Mouse (Mus musculus) skeletal muscle tissue, adult 2 months (tissue): ENCODE results near the gene Ugt1a7c.

Experiments used
- DNase-seq: peaks from one replicate; pipeline ENCODE4 v3.0.0-alpha.2; 2012; ENCODE audit warnings: low read depth, low spot score

Ugt1a7c gene

DNA sequence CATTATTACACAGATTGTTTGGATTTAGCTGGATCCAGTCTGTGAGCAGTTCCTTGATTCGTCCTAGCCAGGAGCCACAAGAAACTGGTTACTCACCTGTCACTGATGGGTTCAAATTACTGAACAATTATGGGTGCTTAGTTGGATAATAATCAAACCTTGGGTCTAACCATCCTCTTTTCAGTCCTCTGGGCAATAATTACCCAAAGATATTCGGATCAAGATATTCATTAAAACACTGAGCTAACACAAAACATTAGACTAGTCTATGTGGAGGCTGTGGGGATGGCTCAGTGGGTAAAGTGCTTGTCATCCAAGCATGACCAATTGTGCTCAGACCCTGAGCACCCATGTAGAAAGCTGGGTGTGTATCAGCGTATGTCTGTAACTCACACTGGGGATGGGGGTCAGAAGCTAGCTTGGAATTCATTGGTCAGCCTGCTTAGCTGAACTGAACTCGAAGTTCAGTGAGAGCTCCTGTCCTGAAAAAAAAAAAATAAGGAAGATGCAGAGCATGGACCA lies 141.1 kb downstream of the Ugt1a7c start:
- DNase-seq = no peak

DNA sequence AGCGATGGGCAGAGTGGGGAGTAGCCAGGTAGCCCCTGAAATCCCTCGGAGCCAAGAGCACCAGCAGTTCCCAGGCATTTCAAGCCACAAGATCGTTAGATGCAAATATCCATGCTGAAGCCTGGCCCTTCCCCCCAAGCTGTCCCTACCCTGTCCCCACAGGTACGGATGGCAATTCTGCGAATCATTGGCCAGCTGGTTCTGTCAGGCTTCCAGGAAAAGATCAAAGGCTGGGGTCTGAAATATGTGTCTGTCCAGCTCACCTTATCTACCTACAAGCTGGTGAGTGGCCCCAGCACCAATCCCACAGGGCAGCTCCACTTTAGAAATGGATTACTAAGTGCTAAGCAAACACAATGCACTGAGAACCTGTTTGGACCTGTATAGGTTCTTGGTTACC lies 142.4 kb downstream of the Ugt1a7c start:
- no peak for DNase-seq

DNA sequence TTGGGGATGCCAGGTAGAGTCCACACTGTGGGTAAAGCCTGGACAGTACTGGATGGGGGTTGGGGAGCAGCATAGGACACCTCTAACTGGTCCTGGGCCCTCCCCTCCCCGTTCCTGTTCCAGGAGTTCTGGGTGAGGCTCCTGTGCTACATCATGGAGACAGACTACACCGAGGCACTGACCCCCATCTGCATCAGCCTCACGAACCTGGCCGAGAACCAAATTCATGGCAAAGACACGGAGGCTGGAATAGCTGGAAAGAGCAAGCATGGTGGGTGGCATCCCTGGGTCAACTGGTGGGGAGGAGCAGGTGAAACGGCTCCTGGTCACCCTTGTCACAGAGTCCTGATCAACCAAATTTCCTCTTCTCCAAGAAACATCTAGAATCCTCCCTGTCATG lies 143.9 kb downstream of the Ugt1a7c start:
- DNase-seq = no peak

DNA sequence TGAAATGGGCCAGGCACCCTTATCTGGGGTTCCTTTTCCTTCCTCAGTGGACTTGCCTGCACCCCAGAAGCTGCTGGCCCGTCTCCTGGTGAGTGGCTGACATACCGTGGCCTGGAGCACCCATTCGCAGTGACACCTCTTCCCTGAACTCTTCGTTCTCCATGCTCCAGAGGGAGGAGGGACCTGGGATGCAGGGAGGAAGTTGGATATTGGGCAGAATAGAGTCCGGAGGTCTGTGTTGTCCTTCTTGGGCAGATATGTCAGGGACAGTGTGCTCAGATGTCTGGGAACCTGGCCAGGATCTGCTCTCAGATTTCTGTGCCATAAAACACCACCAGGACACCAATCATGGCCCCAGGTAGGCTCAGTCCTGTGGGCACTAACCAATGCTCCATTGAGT lies 145.2 kb downstream of the Ugt1a7c start:
- no peak for DNase-seq

DNA sequence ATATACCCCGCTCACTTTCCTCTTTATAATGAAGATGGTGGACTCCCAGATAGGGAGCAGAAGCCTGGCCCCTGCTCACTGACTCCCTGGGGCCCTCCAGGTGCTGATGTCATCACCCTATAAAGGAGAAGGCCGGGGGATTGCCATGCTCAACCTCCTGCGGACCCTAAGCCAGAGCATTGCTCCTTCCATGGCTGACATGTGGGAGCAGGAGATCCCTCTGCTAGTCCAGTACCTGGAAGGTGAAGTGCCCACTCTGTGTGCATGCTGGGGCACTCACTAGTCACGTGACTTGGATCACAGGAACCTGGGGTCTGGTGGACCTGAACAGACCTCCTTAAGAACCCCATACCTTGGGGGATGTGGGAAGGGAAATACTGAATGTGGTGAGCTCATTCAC lies 145.7 kb downstream of the Ugt1a7c start:
- no peak for DNase-seq

DNA sequence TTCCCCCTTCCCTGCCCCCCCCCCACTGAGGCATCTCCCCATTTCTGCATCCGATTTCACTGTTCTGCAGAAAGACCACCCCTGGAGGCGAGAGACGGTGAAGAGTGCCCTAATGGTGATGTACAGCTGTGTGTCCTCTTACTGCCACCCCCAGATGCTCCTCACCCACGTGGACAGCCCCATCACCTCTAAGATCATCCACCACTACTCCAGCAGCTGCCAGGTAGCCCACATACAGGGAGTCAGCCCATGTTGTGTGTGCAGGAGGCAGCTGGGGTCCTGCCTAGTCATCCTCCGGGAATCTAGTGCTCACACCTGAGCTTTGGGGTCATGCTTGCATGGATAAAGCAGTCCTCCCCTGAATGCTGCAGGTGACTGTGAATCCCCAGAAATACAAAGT lies 149.0 kb downstream of the Ugt1a7c start:
- no peak for DNase-seq

DNA sequence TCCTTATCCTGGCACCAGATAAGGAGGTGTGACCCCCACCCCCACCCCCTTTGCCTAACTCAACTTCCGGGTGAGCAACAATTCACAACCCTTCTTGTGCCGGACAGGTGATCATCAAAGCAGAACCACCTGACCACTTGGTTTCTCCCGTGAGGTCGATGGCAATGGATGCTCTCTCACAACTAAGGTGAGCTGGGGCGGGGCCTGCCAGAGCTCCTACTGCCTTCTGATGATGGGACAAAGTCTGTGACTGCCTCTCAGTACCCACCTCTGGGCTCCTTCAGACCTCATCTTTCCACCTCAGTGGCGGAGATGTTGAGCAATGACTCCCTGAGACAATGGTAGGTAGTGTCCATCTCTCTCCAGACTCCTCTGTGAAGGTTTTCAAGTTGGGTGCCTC lies 151.0 kb downstream of the Ugt1a7c start:
- DNase-seq = no peak

DNA sequence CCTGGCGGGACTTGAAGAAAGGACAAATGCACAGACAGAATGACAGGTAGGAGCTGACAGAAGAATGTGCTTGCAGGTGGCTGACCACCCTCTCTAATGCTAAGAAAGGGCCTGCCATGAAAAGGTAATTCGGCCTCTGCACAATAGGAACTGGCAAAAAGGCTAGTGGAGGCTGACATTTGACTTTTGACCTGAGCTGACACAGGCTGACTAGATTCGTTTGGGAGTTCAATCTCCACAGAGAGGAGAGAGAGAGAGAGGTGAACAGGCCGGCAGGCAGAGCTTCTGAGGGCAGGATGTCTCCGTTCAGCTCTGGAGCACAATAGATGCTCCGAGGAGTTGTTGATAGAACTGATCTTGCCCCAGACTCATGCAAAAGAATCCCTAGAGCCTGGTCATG lies 151.5 kb downstream of the Ugt1a7c start:
- DNase-seq = no peak

DNA sequence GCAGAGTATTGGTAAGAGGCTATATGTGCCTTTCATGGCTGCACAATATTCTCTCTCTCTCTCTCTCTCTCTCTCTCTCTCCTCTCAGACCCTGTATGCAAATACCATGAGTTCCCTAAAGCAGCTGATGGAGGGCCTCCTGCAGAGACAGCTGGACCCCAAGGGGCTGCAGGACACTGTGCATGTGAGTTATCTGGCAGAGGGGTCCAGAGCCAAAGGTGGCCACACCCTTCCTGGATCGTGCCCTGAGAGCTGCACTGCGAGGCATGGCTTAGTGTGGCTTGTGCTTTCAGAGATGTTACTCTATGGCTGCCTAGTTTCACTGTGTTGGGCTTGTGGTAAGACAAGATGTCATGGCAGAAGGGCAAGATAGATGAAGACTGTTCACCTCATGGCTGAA lies 152.8 kb downstream of the Ugt1a7c start:
- no peak for DNase-seq

DNA sequence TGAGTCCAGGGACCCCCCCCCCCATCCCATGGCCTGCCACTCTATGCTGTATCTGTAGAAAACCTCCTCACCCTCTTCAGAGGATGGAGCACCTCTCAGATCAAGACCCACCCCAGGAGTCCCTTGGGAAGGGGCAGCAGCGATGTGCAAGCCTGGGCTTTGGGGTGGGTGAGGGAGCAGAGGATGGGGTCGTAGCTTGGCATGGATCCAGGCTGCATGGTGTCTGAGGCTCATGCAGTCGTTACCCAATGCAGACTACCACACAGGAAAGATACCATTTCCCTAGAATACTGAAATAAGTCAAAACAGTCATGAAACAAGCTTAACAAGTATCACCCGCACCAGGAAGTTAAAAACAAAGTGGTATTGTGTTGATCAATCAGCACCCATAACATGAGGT lies 153.8 kb downstream of the Ugt1a7c start:
- DNase-seq = no peak

DNA sequence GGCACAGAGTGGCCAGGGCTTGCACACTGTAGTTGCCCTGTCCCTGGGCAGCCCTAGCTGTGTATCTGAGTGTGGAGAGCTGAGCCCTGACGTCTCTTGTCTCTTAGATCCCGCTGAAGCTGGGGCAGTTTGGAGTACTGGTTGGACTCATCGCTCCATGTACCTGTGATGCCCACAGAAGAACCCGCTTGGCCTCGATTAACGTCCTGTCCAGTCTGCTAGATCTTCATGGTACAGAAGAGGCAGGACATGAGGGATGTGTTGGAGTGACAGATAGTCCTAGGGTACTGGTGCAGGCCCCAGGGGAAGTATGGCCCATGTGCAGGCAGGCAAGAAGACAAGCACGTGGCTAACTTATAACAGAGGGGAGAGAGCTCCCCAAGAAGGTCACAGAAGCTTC lies 154.7 kb downstream of the Ugt1a7c start:
- no peak for DNase-seq

DNA sequence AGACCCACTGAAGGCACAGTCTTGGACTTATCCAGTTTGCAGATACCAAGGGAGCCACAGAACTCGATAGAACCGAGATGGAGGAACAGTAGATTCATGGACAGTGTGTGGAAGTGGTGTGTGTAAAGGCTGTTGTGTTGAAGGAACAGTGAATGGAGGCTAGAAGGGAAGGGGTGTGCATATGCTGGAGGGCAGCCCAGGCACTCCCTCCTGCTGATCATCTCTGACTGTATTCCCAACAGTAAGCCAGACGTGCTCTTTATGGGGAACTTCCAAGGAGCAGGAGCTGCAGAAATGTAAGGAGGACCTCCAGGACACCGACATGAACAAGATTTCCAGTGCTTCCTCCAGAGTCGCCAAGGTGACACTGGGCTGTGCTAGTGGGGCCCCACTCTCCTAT lies 155.2 kb downstream of the Ugt1a7c start:
- DNase-seq = no peak

DNA sequence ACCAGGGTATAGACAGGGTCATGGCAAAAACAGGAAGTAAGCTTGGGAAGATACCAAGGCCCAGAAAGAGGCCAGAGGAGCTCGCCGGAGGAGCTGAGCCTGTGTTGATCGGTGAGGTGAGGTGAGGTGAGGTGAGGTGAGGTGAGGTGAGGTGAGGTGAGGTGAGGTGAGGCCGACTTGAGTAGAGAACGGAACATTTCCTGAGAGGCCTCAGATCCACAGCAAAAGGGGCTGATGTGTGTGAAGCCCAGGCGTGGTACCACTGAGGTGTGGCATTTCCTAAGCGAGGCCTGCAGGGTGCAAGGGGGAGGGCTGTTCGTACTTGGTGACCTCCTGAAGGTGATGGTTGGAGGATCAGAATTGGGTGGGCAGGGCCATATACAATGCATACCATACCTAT lies 158.2 kb downstream of the Ugt1a7c start:
- no peak for DNase-seq

DNA sequence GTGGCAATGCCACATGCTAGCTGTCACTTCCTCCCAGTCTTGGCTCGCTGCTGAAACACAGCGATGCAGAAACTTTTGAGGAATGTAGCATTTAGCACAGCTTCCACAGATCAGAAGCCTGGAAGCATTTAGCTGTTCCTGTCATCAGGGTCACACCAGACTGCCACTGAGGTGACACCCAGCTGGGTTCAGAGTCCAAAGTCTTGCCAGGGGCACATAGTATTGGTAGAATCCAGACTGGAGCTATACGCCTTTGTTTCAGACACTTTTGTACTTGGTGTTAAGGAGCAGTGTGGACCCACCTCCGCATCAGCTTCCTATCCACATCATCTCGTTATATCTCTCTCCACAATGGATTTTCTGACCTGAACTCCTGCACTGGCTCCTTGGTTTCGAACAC lies 158.7 kb downstream of the Ugt1a7c start:
- no peak for DNase-seq

DNA sequence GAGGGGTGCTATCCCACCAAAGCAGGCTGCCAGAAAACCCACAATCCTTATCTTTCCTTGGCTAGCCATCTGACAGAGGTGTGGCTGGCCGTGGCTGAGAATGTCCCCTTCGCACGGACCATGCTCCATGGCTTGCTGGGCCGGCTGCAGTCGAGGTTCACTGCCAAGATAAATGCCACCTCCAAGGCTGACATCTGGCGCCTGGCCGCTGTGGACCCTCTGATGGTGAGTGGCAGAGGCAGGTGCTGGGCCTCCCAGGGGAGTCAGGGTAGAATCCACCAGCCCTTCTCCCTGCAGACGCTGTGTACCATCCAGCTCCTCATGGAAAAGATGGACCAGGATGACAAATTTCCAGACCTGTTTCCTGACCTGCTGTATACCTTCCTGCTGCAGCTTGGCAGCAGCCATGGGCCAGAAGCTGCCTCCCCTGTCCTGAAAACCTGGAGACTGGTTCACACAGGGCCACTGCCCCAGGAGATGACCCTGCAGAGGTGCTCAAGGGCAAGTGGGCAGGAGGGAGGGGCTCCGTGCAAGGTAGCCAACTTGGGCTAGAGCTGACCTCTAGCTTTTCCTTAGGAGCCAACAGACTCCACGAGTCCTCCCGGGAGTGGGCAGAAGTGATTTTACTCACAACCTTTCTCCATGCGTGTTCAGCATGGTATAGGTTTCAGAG lies 160.1 kb downstream of the Ugt1a7c start:
- no peak for DNase-seq

DNA sequence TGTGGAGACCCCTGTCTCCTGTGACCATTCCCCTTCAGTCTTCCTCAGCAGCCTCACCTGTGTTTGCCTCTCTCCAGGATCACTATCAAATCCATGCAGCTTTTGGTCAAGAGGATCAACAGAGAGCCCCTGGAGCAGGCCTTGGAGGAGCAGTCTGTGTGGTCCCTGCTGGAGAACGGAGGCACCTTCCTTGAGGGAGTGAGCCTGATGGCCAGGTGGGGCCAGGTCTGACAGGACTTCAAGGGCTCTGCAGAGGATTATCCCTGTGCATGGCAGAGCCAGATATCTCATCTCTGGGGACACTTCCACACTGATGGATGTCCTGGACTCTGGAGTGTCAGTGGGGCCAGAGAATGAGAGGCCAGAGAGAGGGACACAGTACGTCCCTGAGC lies 160.6 kb downstream of the Ugt1a7c start:
- DNase-seq = no peak

DNA sequence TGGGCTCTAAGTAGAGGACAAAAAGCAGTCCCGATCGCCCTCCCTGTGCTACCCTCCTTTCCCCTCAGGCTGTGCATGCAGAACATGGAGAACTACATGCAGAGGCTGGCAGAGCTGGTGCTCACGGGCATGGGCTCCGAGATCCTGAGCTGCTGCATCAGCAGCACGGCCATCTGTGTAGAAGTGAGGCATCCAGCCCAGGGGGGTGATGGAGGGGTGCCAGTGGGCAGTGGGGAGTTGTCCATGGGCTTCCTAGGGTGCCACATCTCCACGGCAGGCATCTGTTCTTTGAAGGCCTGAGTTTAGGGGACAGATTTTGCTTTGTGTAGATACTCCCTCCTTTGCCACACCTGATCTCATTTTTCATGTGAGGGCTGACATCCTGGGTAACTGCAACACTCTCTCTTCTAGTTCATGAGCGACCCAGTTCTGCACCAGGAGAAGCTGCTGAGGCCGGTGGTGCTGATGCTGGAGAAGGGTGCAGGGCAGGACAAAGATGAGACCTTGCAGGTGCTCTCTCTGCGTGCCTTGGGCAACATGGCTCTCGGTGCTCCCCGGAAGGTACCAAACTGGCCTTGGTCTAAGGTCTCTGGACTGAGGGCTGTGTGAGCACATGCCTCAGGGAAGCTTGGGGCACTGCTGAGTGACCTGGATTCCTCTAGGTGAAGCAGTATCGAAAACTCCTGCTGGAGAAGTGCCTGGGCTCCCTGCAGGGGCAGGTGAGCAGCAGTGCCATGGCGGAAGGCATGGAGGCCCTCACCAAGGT lies 161.3 kb downstream of the Ugt1a7c start:
- no peak for DNase-seq

DNA sequence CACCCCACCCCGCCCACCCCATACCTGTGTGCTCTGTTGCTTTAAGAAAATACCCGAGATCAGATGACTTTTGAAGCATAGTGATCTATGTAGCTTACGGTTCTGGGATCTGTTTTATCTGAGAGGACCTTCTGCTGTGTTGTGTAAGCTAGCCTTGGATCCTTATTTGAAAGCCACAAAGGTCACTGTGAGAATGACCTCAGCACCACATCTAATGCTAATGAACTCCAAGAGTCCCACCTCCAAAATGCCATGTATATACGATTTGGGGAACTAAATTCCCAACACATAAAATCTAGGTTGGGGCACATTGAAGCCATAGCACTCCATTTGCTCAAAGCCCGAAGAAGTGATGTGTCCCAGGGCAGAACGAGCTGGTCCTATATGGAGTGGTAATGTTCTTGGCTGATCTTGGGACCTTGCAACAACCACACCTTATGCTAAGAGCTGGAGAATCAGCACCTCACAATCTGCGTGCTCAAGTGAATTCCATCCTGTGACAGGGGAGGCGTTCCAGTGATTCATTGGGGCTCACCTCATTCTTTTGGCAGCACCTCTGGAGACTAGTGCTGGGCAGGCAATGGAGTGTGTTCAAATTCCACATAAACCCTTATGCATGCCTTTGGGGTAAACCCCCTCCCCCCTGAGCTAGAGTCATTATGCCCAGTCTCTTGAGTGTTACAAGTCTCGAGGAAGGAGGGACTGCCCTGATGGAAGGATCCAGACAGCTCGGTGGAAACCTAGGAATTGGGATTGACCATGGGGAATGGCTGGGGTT lies 162.2 kb downstream of the Ugt1a7c start:
- no peak for DNase-seq

DNA sequence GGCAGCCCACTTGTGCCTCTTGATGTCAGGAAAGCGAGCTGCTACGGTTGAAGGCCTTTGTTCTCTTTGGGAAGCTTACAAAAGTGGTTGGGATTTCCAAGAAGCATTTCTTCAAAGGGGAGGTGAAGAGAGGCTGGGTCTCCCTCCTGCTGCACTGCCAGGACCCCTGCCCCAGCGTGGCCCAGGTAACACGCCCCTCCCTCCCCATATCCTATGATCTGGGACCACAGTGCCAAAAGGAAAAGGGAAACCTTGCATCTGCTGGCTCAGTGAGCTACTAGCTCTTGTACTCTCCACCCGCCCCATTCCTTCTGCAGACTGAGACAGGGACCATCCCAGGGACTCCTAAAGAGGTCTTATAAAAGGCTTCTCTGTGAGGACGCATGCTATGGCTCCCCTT lies 162.8 kb downstream of the Ugt1a7c start:
- no peak for DNase-seq

DNA sequence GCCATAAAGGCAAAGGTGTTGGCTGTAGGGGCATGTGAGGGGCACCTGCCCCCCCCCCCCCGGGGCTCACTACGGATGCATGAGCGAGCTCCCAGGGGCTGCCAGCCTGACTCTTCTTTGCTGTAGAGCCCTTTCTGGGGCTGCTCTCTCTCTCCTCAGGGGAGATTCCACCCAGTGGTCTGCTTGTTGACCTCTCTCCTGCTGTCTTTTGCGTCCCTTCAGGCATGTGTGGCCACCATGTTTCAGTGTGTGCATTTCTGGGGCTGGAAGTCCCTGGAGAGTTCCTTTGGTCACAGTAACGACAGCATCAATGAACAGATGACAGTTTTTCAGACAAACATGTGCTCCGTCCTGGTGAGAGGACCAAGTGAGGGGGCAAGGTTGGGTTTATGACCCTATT lies 163.5 kb downstream of the Ugt1a7c start:
- DNase-seq = no peak

DNA sequence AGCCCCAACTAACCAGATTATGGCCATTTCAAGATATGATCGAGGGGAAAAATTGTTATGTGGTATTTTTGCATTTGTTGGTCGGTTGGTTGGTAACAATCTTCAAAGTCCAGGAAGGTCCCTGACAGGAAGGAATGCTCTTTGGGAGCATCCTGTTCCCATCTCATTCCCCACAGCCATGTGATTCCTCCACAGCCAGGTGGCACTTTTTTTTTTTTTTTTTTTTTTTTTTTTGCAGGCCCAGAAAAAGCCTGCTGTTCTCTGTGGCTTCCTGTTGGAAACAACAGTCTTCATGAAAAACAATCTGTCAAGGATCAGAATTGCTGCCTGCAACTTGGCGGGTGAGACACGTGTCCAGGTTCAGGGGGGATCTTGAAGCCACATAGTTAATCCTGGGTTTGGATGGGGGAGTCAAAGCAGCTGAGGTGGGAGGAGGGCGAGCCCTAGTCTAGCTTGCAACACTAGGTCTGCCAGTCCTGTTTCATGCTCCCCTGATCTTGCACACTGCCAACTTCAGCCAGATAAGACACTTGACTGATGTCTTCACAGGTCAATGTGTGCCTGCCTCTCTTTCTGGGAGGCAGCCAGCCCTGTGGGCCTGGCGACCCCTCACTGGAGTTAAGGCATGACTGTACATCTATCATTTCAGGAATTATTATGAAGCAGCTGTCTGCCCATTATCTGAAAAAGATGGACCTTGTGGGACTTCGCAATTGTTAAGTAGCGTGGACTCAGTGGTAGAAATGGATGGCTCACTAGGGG lies 164.2 kb downstream of the Ugt1a7c start:
- no peak for DNase-seq

DNA sequence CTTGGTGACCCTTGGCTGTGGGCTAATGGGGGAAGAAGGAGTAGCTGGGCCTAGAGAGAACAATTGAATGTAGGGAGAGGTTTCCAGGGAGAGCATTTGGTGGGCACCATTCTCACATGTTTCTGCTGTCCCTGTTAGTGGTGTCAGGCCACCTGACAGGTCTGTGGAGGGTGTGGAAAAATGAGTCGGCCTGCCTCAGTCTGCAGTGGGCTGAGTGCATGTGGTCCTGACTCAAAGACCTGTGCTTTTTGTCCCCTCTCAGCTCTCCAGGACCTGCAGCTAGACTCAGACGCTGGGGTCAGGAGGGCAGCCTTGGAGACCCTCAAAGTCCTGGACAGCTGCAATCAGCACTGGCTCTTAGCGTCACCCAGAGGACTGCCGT lies 164.8 kb downstream of the Ugt1a7c start:
- no peak for DNase-seq
